Mouse (Mus musculus) midbrain, embryonic 10.5 days (tissue): ENCODE results near the gene Zfp219. TPM values are rescaled to one million over a fixed set of nuclear protein-coding genes. Genes with fewer than 3 reads are reported as not detected.
A peak's percentile ranks its signal among the peaks of the same experiment; 100 is the strongest.

ENCODE experiments used
- DNase-seq: peaks from one replicate; pipeline ENCODE4 v3.0.0-alpha.2; 2017; ENCODE audit warnings: low spot score
- H3K27ac ChIP-seq: fragments of 300-500 bp; sonication (generic); replicated peaks from 2 replicates; pipeline ENCODE4 v1.5.1; 2016; ENCODE audit warnings: mild to moderate bottlenecking
- H3K27me3 ChIP-seq: fragments of 300-500 bp; sonication (generic); 2 replicates; pipeline ENCODE4 v1.6.1; 2016; ENCODE audit warnings: low read depth, mild to moderate bottlenecking; ENCODE audit not compliant: poor library complexity, severe bottlenecking
- H3K36me3 ChIP-seq: fragments of 300-500 bp; sonication (generic); 2 replicates; pipeline ENCODE4 v1.6.1; 2016; ENCODE audit warnings: mild to moderate bottlenecking, moderate library complexity
- H3K4me1 ChIP-seq: fragments of 300-500 bp; sonication (generic); 2 replicates; pipeline ENCODE4 v1.6.1; 2016
- H3K4me3 ChIP-seq: fragments of 300-500 bp; sonication (generic); 2 replicates; pipeline ENCODE4 v1.5.1; 2016; ENCODE audit warnings: mild to moderate bottlenecking, moderate library complexity
- H3K9me3 ChIP-seq: fragments of 300-500 bp; sonication (generic); replicated peaks from 2 replicates; pipeline ENCODE4 v1.6.1; 2016; ENCODE audit warnings: mild to moderate bottlenecking
- WGBS: fragments of 180-500 bp; shearing (Covaris S2); methylation state at CpG from one replicate; pipeline ENCODE4 v1.1.7; 2016; 5-methylcytosine and 5-hydroxymethylcytosine counted together
- polyA plus RNA-seq: library from polyadenylated mRNA; unstranded; fragments of >200 nt; fragmentation: Nextera tagmentation; extraction: Ambion mirVana; gene quantifications from 2 replicates; pipeline ENCODE4 v1.2.1, GENCODE M21; 2016

Gene Zfp219
- polyA plus RNA-seq, 1 experiment from 2014 or later = 89.4 TPM

DNA sequence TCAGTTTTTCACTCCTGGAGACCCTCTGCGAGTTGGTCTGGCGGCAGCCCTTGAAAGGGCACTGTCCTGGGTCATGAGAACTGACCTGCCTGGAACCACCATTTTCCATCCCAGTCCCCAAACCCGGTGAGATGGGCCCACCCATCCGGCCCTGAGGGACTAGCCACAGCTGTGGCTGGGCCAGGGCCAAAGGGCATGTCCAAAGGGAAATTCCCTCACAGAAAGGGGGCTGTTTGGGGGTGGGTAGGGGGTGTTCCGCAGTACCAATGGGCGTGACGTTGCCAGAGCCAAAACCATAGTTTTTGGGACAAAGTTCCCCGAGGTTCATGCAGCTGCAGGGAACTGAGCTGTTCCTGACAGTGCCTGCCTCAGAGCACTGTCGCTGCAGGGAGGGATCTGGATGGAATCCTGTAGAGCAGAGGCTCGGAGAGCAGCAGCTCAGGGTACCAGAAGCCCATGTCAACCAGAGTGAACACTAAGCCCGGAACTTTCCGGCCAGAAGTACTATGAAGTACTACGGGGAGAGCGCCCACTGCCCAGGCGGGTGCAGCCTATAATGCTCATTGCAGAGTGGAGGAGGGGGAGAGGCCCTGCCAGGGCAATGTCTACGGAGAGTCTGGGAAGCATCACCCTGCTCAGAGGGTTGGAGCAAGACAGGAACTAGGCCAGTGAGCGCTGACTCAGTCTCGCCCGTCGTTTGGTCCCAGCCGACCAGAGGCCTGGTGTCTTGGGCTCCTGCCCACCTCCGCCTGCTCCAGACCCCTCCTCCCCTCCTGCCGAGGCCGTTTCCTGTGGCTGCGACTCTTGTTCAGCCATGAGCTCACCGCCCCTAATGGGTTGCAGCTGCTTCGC lies 35.0 kb downstream of the Zfp219 start:
- peaks cover 40% of the 10 kb centered on the region for H3K36me3 ChIP-seq
- peak overlapping the region; percentile 82 for H3K4me3 ChIP-seq
- WGBS = under 1% methylated on average over 27 of the region's 27 CpGs
- H3K9me3 ChIP-seq = no peaks in the 10 kb centered on the region
- H3K4me1 ChIP-seq = peaks cover 51% of the 10 kb centered on the region
- H3K27ac ChIP-seq = peak overlapping the region; percentile 95
- 0 out of 2 replicates have a peak, but pooled peaks cover 9% of the 10 kb centered on the region for H3K27me3 ChIP-seq
- DNase-seq = peak; percentile 80

DNA sequence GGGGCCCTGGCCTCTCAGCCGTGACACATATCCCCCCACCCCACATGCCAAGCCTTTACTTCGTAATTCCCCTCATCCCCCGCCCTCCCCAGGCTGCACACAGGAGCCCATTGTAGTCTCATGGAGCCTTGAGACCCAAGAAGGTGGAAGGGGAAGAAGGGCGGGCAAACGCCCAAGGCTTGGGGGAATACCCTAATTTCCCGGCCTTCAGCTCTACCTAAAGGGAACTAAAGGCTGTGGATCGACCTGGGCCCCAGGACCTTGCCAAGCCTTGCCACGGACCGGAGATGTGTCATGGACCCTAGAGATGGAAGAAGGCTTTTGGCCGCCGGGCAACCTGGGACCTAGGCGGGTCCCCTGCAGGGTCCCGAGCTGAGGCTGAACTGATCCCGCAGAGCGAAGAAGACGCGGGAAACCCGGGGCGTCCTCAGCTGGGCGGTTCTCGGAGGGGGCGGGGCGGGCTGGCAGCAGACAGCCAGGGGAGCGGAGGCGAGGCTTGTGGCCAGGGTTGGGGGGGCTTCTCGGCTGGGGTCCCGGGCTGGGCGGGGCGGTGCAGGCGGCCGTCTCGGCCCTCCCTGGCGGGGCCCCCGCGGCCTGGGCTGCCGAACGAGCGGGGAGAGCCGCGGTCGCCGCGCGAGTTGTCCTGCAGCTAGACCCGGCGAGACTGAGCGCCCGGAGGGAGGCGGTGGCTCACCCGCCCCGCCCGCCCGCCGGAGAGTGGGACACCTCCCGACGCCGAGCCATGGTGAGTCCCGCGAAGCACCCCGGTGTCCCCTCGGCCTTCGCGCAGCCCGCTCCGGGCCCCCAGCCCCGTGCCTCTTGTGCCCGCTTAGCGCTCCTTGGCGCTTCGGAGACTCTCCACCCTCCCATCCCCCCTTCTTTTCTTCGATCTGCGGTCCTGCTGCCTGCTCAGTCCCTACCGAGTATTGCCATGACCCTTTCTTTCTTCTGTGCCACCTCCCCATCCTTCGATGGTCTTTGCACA lies 36.0 kb downstream of the Zfp219 start, which contains the start of gene Arhgef40:
Gene Arhgef40, plus strand, starts transcription at position 473 of the 985 bp plus-strand sequence.
- no peaks in the 10 kb centered on the region for H3K9me3 ChIP-seq
- peaks cover 50% of the 10 kb centered on the region for H3K4me1 ChIP-seq
- WGBS = under 1% methylated on average over 72 of the region's 74 CpGs
- DNase-seq = peak; percentile 88
- H3K36me3 ChIP-seq = peaks cover 30% of the 10 kb centered on the region
- 0 out of 2 replicates have a peak, but pooled peaks cover 9% of the 10 kb centered on the region for H3K27me3 ChIP-seq
- peak within 1 kb of the TSS; percentile 82 for H3K4me3 ChIP-seq
- H3K27ac ChIP-seq = peak within 1 kb of the TSS; percentile 95

DNA sequence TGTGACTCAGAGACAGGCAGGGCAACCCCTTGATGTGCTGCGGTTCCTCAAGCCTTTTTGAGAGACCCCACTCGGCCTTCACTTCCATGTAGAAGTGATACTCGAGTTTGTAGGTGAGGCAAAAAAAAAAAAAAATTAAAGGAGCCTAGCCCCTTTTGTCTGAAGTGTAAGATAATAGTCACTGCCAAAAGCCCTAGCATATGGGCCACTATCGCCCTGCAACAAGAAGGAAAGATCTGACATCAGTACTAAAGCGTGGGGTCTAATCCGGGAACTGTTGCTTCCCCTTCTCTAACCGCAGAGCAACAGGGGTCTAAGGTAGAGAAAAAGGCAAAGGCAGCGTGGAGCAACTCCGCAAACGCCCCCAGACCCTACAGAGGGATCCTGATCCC lies 36.7 kb downstream of the Zfp219 start:
- no peak for DNase-seq
- H3K27me3 ChIP-seq = 0 out of 2 replicates have a peak, but pooled peaks cover 9% of the 10 kb centered on the region
- 6% methylated on average over 10 of the region's 10 CpGs for WGBS
- peak overlapping the region; percentile 95 for H3K27ac ChIP-seq
- peaks cover 43% of the 10 kb centered on the region for H3K4me1 ChIP-seq
- H3K9me3 ChIP-seq = no peaks in the 10 kb centered on the region
- peak overlapping the region; percentile 82 for H3K4me3 ChIP-seq
- H3K36me3 ChIP-seq = peaks cover 23% of the 10 kb centered on the region

DNA sequence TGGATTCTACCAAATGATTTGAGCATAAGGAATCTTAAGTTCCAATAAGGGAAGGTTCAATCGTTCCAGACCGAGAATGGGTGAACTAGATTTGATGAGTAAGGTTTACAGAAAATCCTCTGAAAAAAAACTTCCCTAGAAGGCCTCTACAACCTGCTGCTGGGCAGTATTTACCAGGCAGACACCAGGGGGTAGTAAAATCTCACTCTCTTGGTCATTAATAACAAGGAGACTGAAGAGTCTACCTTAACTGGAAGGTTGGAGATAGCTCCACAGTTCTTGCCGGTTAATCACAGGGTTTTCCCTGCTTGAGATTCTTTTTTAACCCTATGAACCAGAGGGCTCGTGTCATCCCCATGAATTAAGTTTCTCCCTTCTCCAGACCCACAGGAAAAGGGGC lies 37.3 kb downstream of the Zfp219 start:
- 0 out of 2 replicates have a peak, but pooled peaks cover 9% of the 10 kb centered on the region for H3K27me3 ChIP-seq
- peaks cover 39% of the 10 kb centered on the region for H3K4me1 ChIP-seq
- no peak for DNase-seq
- H3K9me3 ChIP-seq = no peaks in the 10 kb centered on the region
- H3K27ac ChIP-seq = 0 out of 2 replicates have a peak overlapping the region, but pooled peaks have one; percentile 95
- peak overlapping the region; percentile 82; the same call in 1 of the 2 replicates for H3K4me3 ChIP-seq
- 58% methylated on average over 4 of the region's 4 CpGs for WGBS
- peaks cover 17% of the 10 kb centered on the region for H3K36me3 ChIP-seq

DNA sequence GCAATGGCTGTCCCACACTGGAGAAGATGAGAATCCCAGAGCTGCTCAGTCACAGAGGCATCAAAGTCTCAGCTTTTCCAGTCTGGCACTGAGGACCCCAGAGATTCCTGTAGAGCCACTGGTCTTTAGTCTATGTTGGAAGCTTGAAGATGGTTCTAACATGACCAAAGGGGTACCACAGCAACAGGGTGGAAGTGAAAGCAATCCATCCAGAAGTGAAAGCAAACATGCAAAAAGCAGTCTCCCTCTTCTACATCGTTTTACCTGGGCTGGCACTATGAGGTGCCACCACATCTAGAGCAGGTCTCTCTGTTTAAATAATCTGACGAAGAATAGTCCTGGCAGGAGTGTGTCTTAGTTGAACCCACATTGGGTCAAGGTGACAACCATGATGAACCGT lies 41.3 kb downstream of the Zfp219 start:
- Histone ChIP-seq H3K27ac (no peak overlapping the region), H3K27me3 (0 out of 2 replicates have a peak, but pooled peaks cover 9% of the 10 kb centered on the region), H3K4me1 (peaks cover 11% of the 10 kb centered on the region), H3K4me3 (no peak overlapping the region), H3K9me3 (no peaks in the 10 kb centered on the region), H3K36me3 (no peaks in the 10 kb centered on the region)
- DNase-seq = no peak
- 89% methylated on average over 3 of the region's 3 CpGs for WGBS

DNA sequence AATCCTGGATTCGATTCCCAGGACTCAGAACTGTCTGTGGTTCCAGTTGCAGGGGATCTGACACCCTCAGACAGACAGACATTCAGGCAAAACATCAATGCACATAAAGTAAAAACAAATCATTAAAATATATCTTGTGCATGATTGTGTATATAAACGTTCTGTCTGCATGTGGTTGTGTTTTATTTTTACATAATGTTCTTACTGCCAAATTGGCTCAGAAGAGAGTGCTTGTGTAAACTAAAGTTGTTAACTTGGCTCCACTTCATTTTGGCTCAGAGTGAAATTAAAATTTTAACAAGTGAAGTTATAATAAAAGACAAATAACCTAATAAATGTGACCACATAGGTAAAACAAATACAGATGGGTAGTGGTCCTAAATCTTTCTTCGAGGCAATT lies 53.1 kb downstream of the Zfp219 start:
- DNase-seq = no peak
- H3K4me1 ChIP-seq = no peaks in the 10 kb centered on the region
- H3K36me3 ChIP-seq = no peaks in the 10 kb centered on the region
- H3K27ac ChIP-seq = no peak overlapping the region
- no peak overlapping the region for H3K4me3 ChIP-seq
- WGBS = 91% methylated on average over 3 of the region's 3 CpGs
- no peaks in the 10 kb centered on the region for H3K9me3 ChIP-seq
- H3K27me3 ChIP-seq = no peaks in the 10 kb centered on the region

DNA sequence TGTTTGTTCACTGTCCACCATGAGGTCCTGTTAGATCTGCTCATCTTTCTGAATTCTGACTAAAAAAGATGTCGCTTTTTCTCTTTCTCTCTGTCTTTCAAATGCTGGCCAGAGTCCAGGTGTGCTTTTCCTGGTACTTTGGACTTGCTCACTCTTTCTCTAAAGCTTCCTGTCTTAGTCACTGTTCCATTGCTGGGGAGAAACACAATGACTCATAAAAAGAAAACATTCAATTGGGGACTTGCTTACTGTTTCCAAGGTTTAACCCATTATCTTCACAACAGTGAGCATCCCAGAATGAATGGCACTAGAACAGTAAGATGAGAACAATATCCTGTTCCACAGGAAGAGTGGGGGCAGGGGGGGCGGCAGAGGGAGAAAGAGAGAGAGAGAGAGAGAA lies 60.2 kb downstream of the Zfp219 start:
- H3K27me3 ChIP-seq = no peaks in the 10 kb centered on the region
- H3K36me3 ChIP-seq = no peaks in the 10 kb centered on the region
- no peak overlapping the region for H3K27ac ChIP-seq
- peaks cover 5% of the 10 kb centered on the region for H3K9me3 ChIP-seq
- H3K4me3 ChIP-seq = no peak overlapping the region
- no peak for DNase-seq
- WGBS = 96% methylated on average over 2 of the region's 2 CpGs
- H3K4me1 ChIP-seq = no peaks in the 10 kb centered on the region

Other genes with a start within 250 kb of the Zfp219 start
- not detected in 2 replicates for gene Ang4, start 247.1 kb downstream of the Zfp219 start, polyA plus RNA-seq
- not detected in 2 replicates for gene AY358078, start 220.7 kb downstream of the Zfp219 start, polyA plus RNA-seq
- gene Ear6, start 167.0 kb downstream of the Zfp219 start, polyA plus RNA-seq = not detected in 2 replicates
- gene Mettl17, start 135.9 kb downstream of the Zfp219 start, polyA plus RNA-seq = 40.6 and 46.3 TPM in 2 replicates
- gene Slc39a2, start 127.8 kb downstream of the Zfp219 start, polyA plus RNA-seq = 0.58 and 0.65 TPM in 2 replicates
- 8.4 and 11.1 TPM in 2 replicates for gene Ndrg2, start 106.6 kb downstream of the Zfp219 start, polyA plus RNA-seq
- not detected in 2 replicates for gene Tppp2, start 102.3 kb downstream of the Zfp219 start, polyA plus RNA-seq
- not detected in 2 replicates for gene Rnase13, start 98.0 kb downstream of the Zfp219 start, polyA plus RNA-seq
- 85.4 and 99.8 TPM in 2 replicates for gene Arhgef40, start 36.0 kb downstream of the Zfp219 start, polyA plus RNA-seq
- 0.67 and 1.2 TPM in 2 replicates for gene Tmem253, start 5.1 kb downstream of the Zfp219 start, polyA plus RNA-seq
- gene Olfr221, start 21.7 kb upstream of the Zfp219 start, polyA plus RNA-seq = not detected in 2 replicates
- gene Hnrnpc, start 83.3 kb upstream of the Zfp219 start, polyA plus RNA-seq = 876 and 930 TPM in 2 replicates
- gene Rpgrip1, start 90.0 kb upstream of the Zfp219 start, polyA plus RNA-seq = 106 TPM in 2 replicates
- 88.3 and 90.6 TPM in 2 replicates for gene Supt16, start 176.7 kb upstream of the Zfp219 start, polyA plus RNA-seq
- 38.9 and 49.7 TPM in 2 replicates for gene Chd8, start 237.0 kb upstream of the Zfp219 start, polyA plus RNA-seq